Mouse (Mus musculus) limb, embryonic 11.5 days (tissue): ENCODE results near the gene Cct7. TPM values are rescaled to one million over a fixed set of nuclear protein-coding genes. Genes with fewer than 3 reads are reported as not detected.

Experiments
- ATAC-seq: fragments of 200-750 bp; cut with Nextera tagmentation; 2 replicates; pipeline ENCODE4 v1.8.0; 2017; ENCODE audit warnings: low read depth; ENCODE audit not compliant: insufficient number of reproducible peaks, low FRiP score, low TSS enrichment
- DNase-seq: peaks from one replicate; pipeline ENCODE4 v3.0.0-alpha.2; 2015; ENCODE audit warnings: low spot score
- H3K27ac ChIP-seq: fragments of 300-500 bp; sonication (generic); replicated peaks from 2 replicates; pipeline ENCODE4 v1.5.1; 2014; ENCODE audit warnings: low read depth, mild to moderate bottlenecking, low read length
- H3K27me3 ChIP-seq: fragments of 300-500 bp; sonication (generic); 2 replicates; pipeline ENCODE4 v1.6.1; 2014; ENCODE audit warnings: mild to moderate bottlenecking, low read length, mixed read lengths; ENCODE audit not compliant: control insufficient read depth, insufficient read depth
- H3K36me3 ChIP-seq: fragments of 300-500 bp; sonication (generic); 2 replicates; pipeline ENCODE4 v1.6.1; 2014; ENCODE audit warnings: mild to moderate bottlenecking, low read length, moderate library complexity, mixed read lengths; ENCODE audit not compliant: control insufficient read depth, insufficient read depth
- H3K4me1 ChIP-seq: fragments of 300-500 bp; sonication (generic); 2 replicates; pipeline ENCODE4 v1.6.1; 2014; ENCODE audit warnings: low read length, mixed read lengths; ENCODE audit not compliant: control insufficient read depth, insufficient read depth
- H3K4me2 ChIP-seq: fragments of 300-500 bp; sonication (generic); 2 replicates; pipeline ENCODE4 v1.6.1; 2014; ENCODE audit warnings: low read depth, mild to moderate bottlenecking, moderate library complexity; ENCODE audit not compliant: severe bottlenecking
- H3K4me3 ChIP-seq: fragments of 300-500 bp; sonication (generic); 2 replicates; pipeline ENCODE4 v1.5.1; 2014; ENCODE audit warnings: low read depth, low read length
- H3K9ac ChIP-seq: fragments of 300-500 bp; sonication (generic); 2 replicates; pipeline ENCODE4 v1.6.1; 2014; ENCODE audit warnings: mild to moderate bottlenecking, low read length
- H3K9me3 ChIP-seq: fragments of 300-500 bp; sonication (generic); 2 replicates; pipeline ENCODE4 v1.6.1; 2016; ENCODE audit warnings: low read length; ENCODE audit not compliant: control insufficient read depth
- WGBS: fragments of 180-500 bp; shearing (Covaris S2); extraction: QIAGEN DNeasy Blood & Tissue Kit; methylation state at CpG from one replicate; pipeline ENCODE4 v1.1.7; 2014; 5-methylcytosine and 5-hydroxymethylcytosine counted together
- polyA plus RNA-seq: library from polyadenylated mRNA; unstranded; fragments of >200 nt; fragmentation: Nextera tagmentation; extraction: Ambion mirVana; gene quantifications from 2 replicates; pipeline ENCODE4 v1.2.1, GENCODE M21; 2014

Gene Cct7
- polyA plus RNA-seq, 1 experiment from 2014 or later, result 718 TPM

- H3K27ac ChIP-seq, result no peak overlapping the region
- H3K27me3 ChIP-seq, result peaks cover 58% of the 10 kb centered on the region
- no peaks in the 10 kb centered on the region for H3K9me3 ChIP-seq
- peak overlapping the region; percentile 43 for H3K4me2 ChIP-seq
- no peak overlapping the region for H3K9ac ChIP-seq
- H3K4me1 ChIP-seq, result peaks cover 18% of the 10 kb centered on the region
- ATAC-seq (no peak), DNase-seq (peak; percentile 34)
- no peaks in the 10 kb centered on the region for H3K36me3 ChIP-seq
- under 1% methylated on average over 23 of the region's 36 CpGs for WGBS
- peak overlapping the region; percentile 28 for H3K4me3 ChIP-seq
Observed at GRCm38 (mm10) chr6:85512056-85512440, 60.7 kb downstream of the Cct7 start.

DNA sequence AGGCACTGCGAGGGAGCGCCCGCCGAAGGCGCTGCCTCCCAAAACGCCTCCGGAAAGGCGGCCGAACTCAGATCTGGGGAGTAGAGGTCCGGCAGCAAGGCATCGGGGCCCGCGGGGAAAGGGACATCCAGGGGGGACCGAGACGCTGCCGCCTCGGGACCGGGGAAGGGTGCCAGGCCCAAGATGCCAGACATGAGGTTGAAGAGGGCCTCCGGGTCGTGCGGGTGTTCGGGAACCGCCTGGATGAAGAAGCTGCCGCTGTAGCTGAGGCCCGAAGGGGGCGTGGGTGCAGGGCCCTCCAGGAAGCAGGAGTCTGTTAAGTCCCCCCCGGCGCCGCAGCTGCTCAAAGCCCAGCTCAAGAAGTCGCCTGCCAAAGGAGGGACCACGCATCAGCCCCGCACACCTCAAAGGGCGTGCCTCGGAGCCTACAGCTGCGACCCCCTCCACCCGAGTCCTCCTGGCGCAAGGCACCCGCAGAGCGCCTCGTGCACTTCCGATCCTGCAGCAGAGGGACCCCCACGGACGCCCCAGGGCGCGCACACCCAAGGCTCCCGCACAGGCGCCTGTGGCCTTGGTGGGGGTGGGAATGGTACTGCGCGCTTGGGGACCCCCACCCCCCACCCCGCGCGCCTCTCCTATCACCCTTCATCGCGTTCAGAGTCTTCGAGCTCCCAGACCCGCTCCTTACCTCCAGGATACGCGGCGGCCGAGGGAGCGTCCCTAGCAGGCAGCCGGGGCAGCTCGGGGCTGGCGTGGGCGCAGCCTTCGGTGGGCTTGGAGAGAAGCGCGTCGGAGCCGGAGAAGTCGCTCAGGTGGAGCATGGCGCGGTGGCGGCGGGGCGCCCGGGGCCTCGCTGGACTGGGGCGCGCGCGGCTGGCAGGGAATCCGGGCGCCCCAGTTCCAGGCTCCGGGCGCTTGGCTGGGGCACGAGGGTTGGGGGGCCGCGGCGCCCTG lies 61.5 kb downstream of the Cct7 start:
- Histone ChIP-seq H3K36me3 (no peaks in the 10 kb centered on the region), H3K27ac (no peak overlapping the region), H3K4me2 (peak overlapping the region; percentile 79), H3K4me1 (peaks cover 18% of the 10 kb centered on the region), H3K9ac (no peak overlapping the region), H3K4me3 (peak overlapping the region; percentile 37), H3K27me3 (peaks cover 58% of the 10 kb centered on the region), H3K9me3 (no peaks in the 10 kb centered on the region)
- DNase-seq, result peak; percentile 44
- 1% methylated on average over 80 of the region's 90 CpGs for WGBS
- peak; percentile 48; the same call in 1 of the 2 replicates for ATAC-seq

- ATAC-seq (peak; percentile 51; the same call in 1 of the 2 replicates), DNase-seq (peak; percentile 69)
- Histone ChIP-seq H3K4me2 (peak within 1 kb of the TSS; percentile 79), H3K9ac (no peak within 1 kb of the TSS), H3K27me3 (peaks cover 58% of the 10 kb centered on the region), H3K9me3 (no peaks in the 10 kb centered on the region), H3K27ac (no peak within 1 kb of the TSS), H3K4me1 (peaks cover 18% of the 10 kb centered on the region), H3K4me3 (peak within 1 kb of the TSS; percentile 37), H3K36me3 (no peaks in the 10 kb centered on the region)
- WGBS, result under 1% methylated on average over 38 of the region's 38 CpGs
Observed at GRCm38 (mm10) chr6:85513531-85513910, 62.2 kb downstream of the Cct7 start, which contains the start of gene Egr4. Gene Egr4, minus strand, starts transcription at chr6:85513589.

DNA sequence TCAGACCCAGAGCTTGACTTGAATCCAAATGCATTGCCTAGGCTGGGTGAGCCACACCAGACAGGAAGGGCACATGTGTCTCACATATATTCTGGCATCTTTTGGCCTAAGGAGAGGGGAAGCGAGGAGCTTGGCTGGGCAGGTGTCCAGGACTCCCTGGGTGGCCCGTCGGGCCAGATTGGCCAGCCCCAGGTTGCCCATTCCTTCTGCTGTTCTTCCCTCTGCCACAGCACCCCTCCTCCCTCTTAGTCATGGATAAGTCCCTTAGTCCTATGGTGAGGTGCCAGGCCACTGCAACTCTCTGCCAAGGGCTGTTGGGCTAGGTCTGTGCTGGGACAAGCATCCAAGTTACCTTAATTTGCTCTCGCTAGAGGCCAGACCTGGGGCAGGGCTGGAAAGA lies 64.6 kb downstream of the Cct7 start:
- Histone ChIP-seq H3K4me1 (peaks cover 18% of the 10 kb centered on the region), H3K36me3 (no peaks in the 10 kb centered on the region), H3K9me3 (no peaks in the 10 kb centered on the region), H3K4me2 (no peak overlapping the region), H3K4me3 (no peak overlapping the region), H3K27ac (no peak overlapping the region), H3K27me3 (peaks cover 48% of the 10 kb centered on the region), H3K9ac (no peak overlapping the region)
- WGBS, result 82% methylated on average over 4 of the region's 4 CpGs
- no peak for ATAC-seq
- no peak for DNase-seq

Other genes with a start within 250 kb of the Cct7 start
- gene Sfxn5, start 118.1 kb upstream of the Cct7 start, polyA plus RNA-seq, result 4.8 and 6.7 TPM in 2 replicates
- gene Rab11fip5, start 76.9 kb upstream of the Cct7 start, polyA plus RNA-seq, result 3.1 and 3.4 TPM in 2 replicates
- gene Noto, start 27.6 kb upstream of the Cct7 start, polyA plus RNA-seq, result not detected in 2 replicates
- gene Smyd5, start 19.5 kb upstream of the Cct7 start, polyA plus RNA-seq, result 60.4 and 61.8 TPM in 2 replicates
- 19.6 and 20.9 TPM in 2 replicates for gene Pradc1, start 456 bp downstream of the Cct7 start, polyA plus RNA-seq
- 1.5 and 1.7 TPM in 2 replicates for gene Fbxo41, start 51.5 kb downstream of the Cct7 start, polyA plus RNA-seq
- not detected in 2 replicates for gene Egr4, start 62.1 kb downstream of the Cct7 start, polyA plus RNA-seq
- 9.2 and 11.3 TPM in 2 replicates for gene Alms1, start 136.0 kb downstream of the Cct7 start, polyA plus RNA-seq